Mouse (Mus musculus) heart, embryonic 10.5 days (tissue): ENCODE measurements around the gene Stx5a. TPM values are rescaled to one million over a fixed set of nuclear protein-coding genes. Genes with fewer than 3 reads are reported as not detected.

Experiments used
- DNase-seq: peaks from one replicate; pipeline ENCODE4 v3.0.0-alpha.2; 2017; ENCODE audit warnings: low spot score
- H3K27ac ChIP-seq: fragments of 300-500 bp; sonication (generic); 2 replicates; pipeline ENCODE4 v1.5.1; 2016; ENCODE audit warnings: mild to moderate bottlenecking
- H3K27me3 ChIP-seq: fragments of 300-500 bp; sonication (generic); 2 replicates; pipeline ENCODE4 v1.6.1; 2016; ENCODE audit warnings: mild to moderate bottlenecking; ENCODE audit not compliant: poor library complexity, insufficient read depth, severe bottlenecking
- H3K36me3 ChIP-seq: fragments of 300-500 bp; sonication (generic); 2 replicates; pipeline ENCODE4 v1.6.1; 2016; ENCODE audit warnings: mild to moderate bottlenecking, moderate library complexity
- H3K4me1 ChIP-seq: fragments of 300-500 bp; sonication (generic); 2 replicates; pipeline ENCODE4 v1.6.1; 2016; ENCODE audit warnings: mild to moderate bottlenecking
- H3K4me3 ChIP-seq: fragments of 300-500 bp; sonication (generic); 2 replicates; pipeline ENCODE4 v1.5.1; 2016; ENCODE audit warnings: mild to moderate bottlenecking, moderate library complexity
- H3K9me3 ChIP-seq: fragments of 300-500 bp; sonication (generic); 2 replicates; pipeline ENCODE4 v1.6.1; 2016; ENCODE audit warnings: mild to moderate bottlenecking, moderate library complexity
- WGBS: fragments of 180-500 bp; shearing (Covaris S2); methylation state at CpG from one replicate; pipeline ENCODE4 v1.1.7; 2016; 5-methylcytosine and 5-hydroxymethylcytosine counted together
- microRNA-seq: library from miRNA; unstranded; fragments of <30 nt; microRNA quantifications from one replicate; pipeline ENCODE4, GENCODE M21; 2017
- polyA plus RNA-seq: library from polyadenylated mRNA; unstranded; fragments of >200 nt; fragmentation: Nextera tagmentation; extraction: Ambion mirVana; gene quantifications from 2 replicates; pipeline ENCODE4 v1.2.1, GENCODE M21; 2016

Stx5a gene
- polyA plus RNA-seq, 1 experiment from 2014 or later = 91.1 TPM

DNA sequence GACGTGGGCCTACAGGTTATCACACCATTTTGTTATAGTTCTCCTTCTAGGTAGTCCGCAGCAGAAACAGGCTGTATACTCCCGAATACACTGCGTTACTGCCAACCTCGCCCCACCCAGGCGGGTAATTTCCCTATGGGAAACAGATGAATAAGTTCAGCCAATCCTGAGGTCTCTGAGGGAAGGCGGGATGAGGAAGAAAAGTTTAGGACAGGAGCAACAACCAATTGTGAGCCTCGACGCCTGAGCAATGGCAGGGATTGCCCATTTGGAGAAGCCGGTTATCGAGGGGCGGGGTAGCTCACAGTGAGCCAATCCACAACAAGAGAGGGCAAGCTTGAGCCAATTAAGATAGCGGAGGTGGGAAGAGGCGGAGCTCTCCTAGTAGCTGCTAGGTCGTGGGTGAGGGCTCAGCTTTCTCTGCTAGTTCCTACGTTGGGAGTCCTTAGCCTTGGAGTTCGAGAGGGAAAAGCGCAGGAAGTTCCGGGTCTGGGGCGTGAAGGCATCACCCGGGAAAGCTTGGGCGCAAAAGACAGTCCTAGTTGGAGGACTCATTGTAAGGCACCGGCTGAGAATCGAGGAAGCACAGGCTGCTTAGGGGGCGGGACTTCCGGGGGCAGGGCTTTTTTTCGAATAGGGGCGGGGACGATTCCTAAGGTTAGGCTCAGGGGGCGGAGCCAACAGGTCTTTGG, 61.1 kb downstream of the Stx5a start, which contains the start of gene Zbtb3:
TSS of gene Zbtb3 (plus strand) at position 426 of the 692 bp plus-strand sequence.
- Histone ChIP-seq H3K36me3 (peaks cover 30% of the 10 kb centered on the region), H3K4me1 (peaks cover 19% of the 10 kb centered on the region), H3K9me3 (no peaks in the 10 kb centered on the region), H3K27ac (peak within 1 kb of the TSS; percentile 86), H3K4me3 (peak within 1 kb of the TSS; percentile 64), H3K27me3 (no peaks in the 10 kb centered on the region)
- WGBS = under 1% methylated on average over 30 of the region's 30 CpGs
- peak; percentile 100 for DNase-seq

DNA sequence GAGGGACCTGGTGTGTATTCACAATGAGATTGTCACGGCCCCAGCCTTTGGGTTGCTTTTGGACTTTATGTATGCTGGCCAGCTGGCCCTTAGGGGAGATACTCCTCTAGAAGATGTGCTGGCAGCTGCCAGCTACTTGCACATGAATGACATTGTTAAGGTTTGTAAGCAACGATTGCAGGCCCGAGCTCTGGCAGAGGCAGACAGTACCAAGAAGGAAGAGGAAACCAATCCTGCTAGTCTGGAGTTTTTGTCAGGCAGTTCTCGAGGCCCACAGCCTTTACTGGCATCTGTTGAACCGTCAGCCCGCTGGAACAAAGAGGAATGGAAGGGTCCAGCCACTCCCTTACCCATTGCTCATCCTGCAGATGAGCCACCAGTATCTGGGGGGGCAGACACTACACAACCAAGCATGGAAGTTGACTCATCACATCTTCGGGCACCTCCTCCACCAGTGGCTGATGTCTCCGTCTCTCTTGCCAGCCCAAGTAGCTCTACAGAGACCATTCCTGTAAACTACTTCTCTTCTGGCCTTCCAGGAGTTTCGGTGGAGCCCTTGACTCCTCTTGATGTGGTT, 62.1 kb downstream of the Stx5a start:
- no peak for DNase-seq
- H3K4me1 ChIP-seq = peaks cover 14% of the 10 kb centered on the region
- H3K9me3 ChIP-seq = no peaks in the 10 kb centered on the region
- H3K27me3 ChIP-seq = no peaks in the 10 kb centered on the region
- H3K27ac ChIP-seq = peak overlapping the region; percentile 86
- peaks cover 40% of the 10 kb centered on the region for H3K36me3 ChIP-seq
- WGBS = 92% methylated on average over 9 of the region's 9 CpGs
- peak overlapping the region; percentile 64 for H3K4me3 ChIP-seq

DNA sequence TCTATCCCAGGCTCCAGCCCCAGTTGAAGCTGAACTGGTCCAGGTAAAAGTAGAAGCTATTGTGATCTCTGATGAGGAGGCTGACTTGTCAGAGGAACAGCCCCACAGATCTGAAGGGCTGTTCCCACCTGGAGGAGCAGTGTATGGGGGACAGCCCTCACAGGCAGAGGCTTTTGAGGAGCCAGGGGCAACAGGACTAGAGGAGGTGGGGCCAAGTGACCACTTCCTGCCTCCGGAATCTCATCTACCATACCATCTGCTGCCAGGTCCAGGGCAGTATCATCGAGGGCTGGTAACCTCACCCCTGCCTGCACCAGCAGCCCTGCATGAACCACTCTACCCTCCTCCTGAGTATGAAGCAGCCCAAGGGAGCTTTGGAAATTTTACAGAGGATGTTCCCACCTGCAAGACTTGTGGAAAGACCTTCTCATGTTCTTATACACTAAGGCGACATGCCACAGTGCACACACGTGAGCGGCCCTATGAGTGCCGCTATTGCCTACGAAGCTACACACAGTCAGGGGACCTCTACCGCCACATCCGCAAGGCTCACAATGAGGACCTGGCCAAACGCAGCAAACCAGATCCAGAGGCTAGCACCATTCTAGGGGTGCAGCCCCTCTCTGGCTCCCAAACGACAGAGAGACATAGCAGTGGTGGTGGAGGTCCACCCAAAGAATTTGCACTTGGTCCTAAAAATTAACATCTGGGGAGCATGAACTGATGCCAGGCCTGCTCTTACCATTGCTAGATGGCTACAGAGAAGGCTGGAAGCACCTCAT, 62.9 kb downstream of the Stx5a start:
- Histone ChIP-seq H3K36me3 (peaks cover 47% of the 10 kb centered on the region), H3K4me3 (no peak overlapping the region), H3K27ac (no peak overlapping the region), H3K4me1 (peaks cover 14% of the 10 kb centered on the region), H3K9me3 (no peaks in the 10 kb centered on the region), H3K27me3 (no peaks in the 10 kb centered on the region)
- no peak for DNase-seq
- 86% methylated on average over 11 of the region's 11 CpGs for WGBS

Small RNAs within 50 kb of the gene (microRNA-seq; reads per million reads assigned to microRNA genes)
- gene Mir6992 = not detected

Other genes with a start within 250 kb of the Stx5a start
- gene Slc22a8, start 150.2 kb upstream of the Stx5a start, polyA plus RNA-seq = 0.23 and 0.48 TPM in 2 replicates
- 0.04 TPM in 1 of 2 replicates, not detected in the other for gene Slc22a6, start 123.4 kb upstream of the Stx5a start, polyA plus RNA-seq
- gene Chrm1, start 77.6 kb upstream of the Stx5a start, polyA plus RNA-seq = 0.04 TPM in 1 of 2 replicates, not detected in the other
- gene Slc3a2, start 18.0 kb upstream of the Stx5a start, polyA plus RNA-seq = 91.8 and 104 TPM in 2 replicates
- gene Wdr74, start 5.6 kb upstream of the Stx5a start, polyA plus RNA-seq = 76.6 and 101 TPM in 2 replicates
- gene 1700092M07Rik, start 695 bp upstream of the Stx5a start, polyA plus RNA-seq = 1.6 and 2.1 TPM in 2 replicates
- 156 and 193 TPM in 2 replicates for gene Nxf1, start 15.7 kb downstream of the Stx5a start, polyA plus RNA-seq
- gene Tmem223, start 29.6 kb downstream of the Stx5a start, polyA plus RNA-seq = 134 and 136 TPM in 2 replicates
- 57.4 and 60.0 TPM in 2 replicates for gene Tmem179b, start 33.1 kb downstream of the Stx5a start, polyA plus RNA-seq
- gene Taf6l, start 45.0 kb downstream of the Stx5a start, polyA plus RNA-seq = 29.7 and 36.1 TPM in 2 replicates
- gene Polr2g, start 57.2 kb downstream of the Stx5a start, polyA plus RNA-seq = 159 and 172 TPM in 2 replicates
- 5.4 and 5.9 TPM in 2 replicates for gene Zbtb3, start 61.1 kb downstream of the Stx5a start, polyA plus RNA-seq
- 43.2 and 51.3 TPM in 2 replicates for gene Ttc9c, start 77.9 kb downstream of the Stx5a start, polyA plus RNA-seq
- gene Hnrnpul2, start 78.6 kb downstream of the Stx5a start, polyA plus RNA-seq = 2.8 and 4.6 TPM in 2 replicates
- gene AC129217.1, start 88.4 kb downstream of the Stx5a start, polyA plus RNA-seq = not detected in 2 replicates
- 46.2 and 51.1 TPM in 2 replicates for gene Bscl2, start 96.1 kb downstream of the Stx5a start, polyA plus RNA-seq
- gene Gng3, start 97.8 kb downstream of the Stx5a start, polyA plus RNA-seq = 2.6 and 4.7 TPM in 2 replicates
- gene Lrrn4cl, start 109.4 kb downstream of the Stx5a start, polyA plus RNA-seq = 0.36 and 0.51 TPM in 2 replicates
- gene Ubxn1, start 130.1 kb downstream of the Stx5a start, polyA plus RNA-seq = 156 and 193 TPM in 2 replicates
- gene Uqcc3, start 139.5 kb downstream of the Stx5a start, polyA plus RNA-seq = 58.9 and 59.4 TPM in 2 replicates
- 68.9 and 88.7 TPM in 2 replicates for gene Lbhd1, start 142.3 kb downstream of the Stx5a start, polyA plus RNA-seq
- gene Gm49403, start 142.5 kb downstream of the Stx5a start, polyA plus RNA-seq = not detected in 2 replicates
- 106 and 140 TPM in 2 replicates for gene 1810009A15Rik, start 147.4 kb downstream of the Stx5a start, polyA plus RNA-seq
- gene Gm49416, start 147.5 kb downstream of the Stx5a start, polyA plus RNA-seq = not detected in 2 replicates
- 35.8 and 39.0 TPM in 2 replicates for gene Ints5, start 151.6 kb downstream of the Stx5a start, polyA plus RNA-seq
- gene Ganab, start 156.7 kb downstream of the Stx5a start, polyA plus RNA-seq = 91.4 and 103 TPM in 2 replicates
- 52.0 and 57.9 TPM in 2 replicates for gene B3gat3, start 179.0 kb downstream of the Stx5a start, polyA plus RNA-seq
- gene Rom1, start 187.9 kb downstream of the Stx5a start, polyA plus RNA-seq = 3.2 and 5.2 TPM in 2 replicates
- 17.4 and 24.4 TPM in 2 replicates for gene Eml3, start 188.1 kb downstream of the Stx5a start, polyA plus RNA-seq
- 113 and 140 TPM in 2 replicates for gene Mta2, start 200.5 kb downstream of the Stx5a start, polyA plus RNA-seq
- gene Tut1, start 212.4 kb downstream of the Stx5a start, polyA plus RNA-seq = 25.7 and 32.8 TPM in 2 replicates
- 378 and 459 TPM in 2 replicates for gene Eef1g, start 225.6 kb downstream of the Stx5a start, polyA plus RNA-seq
- 15.1 and 19.4 TPM in 2 replicates for gene Ahnak, start 247.9 kb downstream of the Stx5a start, polyA plus RNA-seq